Mouse (Mus musculus): Measurements from ENCODE around the gene Wdfy2. TPM values are rescaled to one million over a fixed set of nuclear protein-coding genes. Genes with fewer than 3 reads are reported as not detected.

Wdfy2 gene
- polyA plus RNA-seq, 1 experiment from 2014 or later = 8.9 TPM

GRCm38 (mm10) chr14:62871431-62871830 is 34.0 kb downstream of the Wdfy2 start:
- peaks cover 24% of the 10 kb centered on the region for H3K4me1 ChIP-seq
- WGBS = 70% methylated on average over 5 of the region's 5 CpGs
- H3K27ac ChIP-seq = peak overlapping the region; percentile 79
- H3K9me3 ChIP-seq = no peaks in the 10 kb centered on the region
- no peaks in the 10 kb centered on the region for H3K27me3 ChIP-seq (ENCODE audit: insufficient read depth, poor library complexity, severe bottlenecking)
- H3K36me3 ChIP-seq = no peaks in the 10 kb centered on the region; the same call in 1 of the 2 replicates
- H3K4me3 ChIP-seq = no peak overlapping the region
- peak; percentile 59 for DNase-seq (ENCODE audit: low spot score)

- no peaks in the 10 kb centered on the region for H3K27me3 ChIP-seq (ENCODE audit: insufficient read depth, poor library complexity, severe bottlenecking)
- H3K36me3 ChIP-seq = no peaks in the 10 kb centered on the region; the same call in 1 of the 2 replicates
- H3K4me1 ChIP-seq = peaks cover 28% of the 10 kb centered on the region
- H3K27ac ChIP-seq = peak overlapping the region; percentile 79
- 67% methylated on average over 2 of the region's 2 CpGs for WGBS
- H3K9me3 ChIP-seq = no peaks in the 10 kb centered on the region
- no peak overlapping the region for H3K4me3 ChIP-seq
- no peak for DNase-seq (ENCODE audit: low spot score)
These were observed 34.5 kb downstream of the Wdfy2 start for GRCm38 (mm10) chr14:62871932-62872331.

GRCm38 (mm10) chr14:62873820-62874219 is 36.3 kb downstream of the Wdfy2 start:
- Histone ChIP-seq H3K4me3 (no peak overlapping the region), H3K27me3 (ENCODE audit: insufficient read depth, poor library complexity, severe bottlenecking) (no peaks in the 10 kb centered on the region), H3K36me3 (no peaks in the 10 kb centered on the region; the same call in 1 of the 2 replicates), H3K9me3 (no peaks in the 10 kb centered on the region), H3K27ac (no peak overlapping the region), H3K4me1 (peaks cover 35% of the 10 kb centered on the region)
- 79% methylated on average over 4 of the region's 4 CpGs for WGBS
- peak; percentile 7 for DNase-seq (ENCODE audit: low spot score)

GRCm38 (mm10) chr14:62874348-62874747 is 36.9 kb downstream of the Wdfy2 start:
- H3K4me3 ChIP-seq = no peak overlapping the region
- no peaks in the 10 kb centered on the region; the same call in 1 of the 2 replicates for H3K36me3 ChIP-seq
- no peak overlapping the region for H3K27ac ChIP-seq
- H3K4me1 ChIP-seq = peaks cover 41% of the 10 kb centered on the region
- no peaks in the 10 kb centered on the region for H3K9me3 ChIP-seq
- WGBS = 86% methylated on average over 8 of the region's 8 CpGs
- no peaks in the 10 kb centered on the region for H3K27me3 ChIP-seq (ENCODE audit: insufficient read depth, poor library complexity, severe bottlenecking)
- DNase-seq (ENCODE audit: low spot score) = peak; percentile 25

GRCm38 (mm10) chr14:62878076-62878475 is 40.6 kb downstream of the Wdfy2 start:
- H3K4me3 ChIP-seq = peak overlapping the region; percentile 15; the same call in 1 of the 2 replicates
- H3K9me3 ChIP-seq = no peaks in the 10 kb centered on the region
- peak overlapping the region; percentile 70 for H3K27ac ChIP-seq
- DNase-seq (ENCODE audit: low spot score) = peak; percentile 88
- H3K36me3 ChIP-seq = no peaks in the 10 kb centered on the region; the same call in 1 of the 2 replicates
- H3K4me1 ChIP-seq = peaks cover 58% of the 10 kb centered on the region
- WGBS = 27% methylated on average over 6 of the region's 6 CpGs
- no peaks in the 10 kb centered on the region for H3K27me3 ChIP-seq (ENCODE audit: insufficient read depth, poor library complexity, severe bottlenecking)

- Histone ChIP-seq H3K36me3 (no peaks in the 10 kb centered on the region; the same call in 1 of the 2 replicates), H3K9me3 (no peaks in the 10 kb centered on the region), H3K27me3 (ENCODE audit: insufficient read depth, poor library complexity, severe bottlenecking) (no peaks in the 10 kb centered on the region), H3K4me3 (peak overlapping the region; percentile 15; the same call in 1 of the 2 replicates), H3K4me1 (peaks cover 60% of the 10 kb centered on the region), H3K27ac (peak overlapping the region; percentile 70)
- peak; percentile 76 for DNase-seq (ENCODE audit: low spot score)
- WGBS = 50% methylated on average over 7 of the region's 7 CpGs
These were observed 41.4 kb downstream of the Wdfy2 start for GRCm38 (mm10) chr14:62878634-62879430.

GRCm38 (mm10) chr14:62879497-62879896 is 42.0 kb downstream of the Wdfy2 start:
- Histone ChIP-seq H3K4me1 (peaks cover 65% of the 10 kb centered on the region), H3K4me3 (no peak overlapping the region), H3K36me3 (no peaks in the 10 kb centered on the region; the same call in 1 of the 2 replicates), H3K27ac (no peak overlapping the region; the same call in none of the 2 replicates), H3K27me3 (ENCODE audit: insufficient read depth, poor library complexity, severe bottlenecking) (no peaks in the 10 kb centered on the region), H3K9me3 (no peaks in the 10 kb centered on the region)
- peak; percentile 91 for DNase-seq (ENCODE audit: low spot score)
- WGBS = 19% methylated on average over 5 of the region's 5 CpGs

- peaks cover 73% of the 10 kb centered on the region for H3K4me1 ChIP-seq
- peak; percentile 64 for DNase-seq (ENCODE audit: low spot score)
- 62% methylated on average over 5 of the region's 5 CpGs for WGBS
- H3K9me3 ChIP-seq = no peaks in the 10 kb centered on the region
- H3K4me3 ChIP-seq = no peak overlapping the region
- no peaks in the 10 kb centered on the region; the same call in 1 of the 2 replicates for H3K36me3 ChIP-seq
- H3K27ac ChIP-seq = peak overlapping the region; percentile 22; the same call in 1 of the 2 replicates
- no peaks in the 10 kb centered on the region for H3K27me3 ChIP-seq (ENCODE audit: insufficient read depth, poor library complexity, severe bottlenecking)
These were observed 42.8 kb downstream of the Wdfy2 start for GRCm38 (mm10) chr14:62880084-62880851.

GRCm38 (mm10) chr14:62882061-62882614 is 44.7 kb downstream of the Wdfy2 start:
- H3K27ac ChIP-seq = no peak overlapping the region
- H3K27me3 ChIP-seq (ENCODE audit: insufficient read depth, poor library complexity, severe bottlenecking) = no peaks in the 10 kb centered on the region
- H3K4me3 ChIP-seq = no peak overlapping the region
- H3K9me3 ChIP-seq = no peaks in the 10 kb centered on the region
- H3K4me1 ChIP-seq = peaks cover 63% of the 10 kb centered on the region
- WGBS = 28% methylated on average over 4 of the region's 4 CpGs
- H3K36me3 ChIP-seq = no peaks in the 10 kb centered on the region
- peak; percentile 74 for DNase-seq (ENCODE audit: low spot score)

GRCm38 (mm10) chr14:62883551-62883950 is 46.1 kb downstream of the Wdfy2 start:
- H3K27ac ChIP-seq = no peak overlapping the region
- WGBS = 55% methylated on average over 1 of the region's 1 CpGs
- H3K36me3 ChIP-seq = no peaks in the 10 kb centered on the region
- peak; percentile 10 for DNase-seq (ENCODE audit: low spot score)
- H3K9me3 ChIP-seq = no peaks in the 10 kb centered on the region
- no peaks in the 10 kb centered on the region for H3K27me3 ChIP-seq (ENCODE audit: insufficient read depth, poor library complexity, severe bottlenecking)
- H3K4me3 ChIP-seq = no peak overlapping the region
- H3K4me1 ChIP-seq = peaks cover 48% of the 10 kb centered on the region

- DNase-seq (ENCODE audit: low spot score) = peak; percentile 33
- Histone ChIP-seq H3K36me3 (no peaks in the 10 kb centered on the region), H3K27ac (0 out of 2 replicates have a peak overlapping the region, but pooled peaks have one; percentile 47), H3K4me3 (no peak overlapping the region), H3K4me1 (peaks cover 42% of the 10 kb centered on the region), H3K27me3 (ENCODE audit: insufficient read depth, poor library complexity, severe bottlenecking) (no peaks in the 10 kb centered on the region), H3K9me3 (no peaks in the 10 kb centered on the region)
- WGBS = 31% methylated on average over 5 of the region's 5 CpGs
These were observed 46.7 kb downstream of the Wdfy2 start for GRCm38 (mm10) chr14:62884171-62884570.

- DNase-seq (ENCODE audit: low spot score) = peak; percentile 41
- no peaks in the 10 kb centered on the region for H3K36me3 ChIP-seq
- H3K9me3 ChIP-seq = no peaks in the 10 kb centered on the region
- 63% methylated on average over 1 of the region's 1 CpGs for WGBS
- H3K27ac ChIP-seq = peak overlapping the region; percentile 47
- H3K27me3 ChIP-seq (ENCODE audit: insufficient read depth, poor library complexity, severe bottlenecking) = no peaks in the 10 kb centered on the region
- peaks cover 38% of the 10 kb centered on the region for H3K4me1 ChIP-seq
- no peak overlapping the region for H3K4me3 ChIP-seq
These were observed 47.2 kb downstream of the Wdfy2 start for GRCm38 (mm10) chr14:62884639-62885038.

Measured in heart, embryonic 10.5 days (tissue).